Mouse (Mus musculus) heart, adult 2 months (tissue): ENCODE measurements at regions not wholly inside any gene's neighbourhood (a gene's known extent, or its start where the extent isn't known, plus 50 kb on each side); places are given as distances from the start of the nearest gene placed in this dataset.

Source experiments
- CTCF ChIP-seq: fragments of 200-600 bp; IDR thresholded peaks from 2 replicates; pipeline ENCODE4 v1.8.1; 2022; ENCODE audit warnings: antibody characterized with exemption, mild to moderate bottlenecking, moderate library complexity
- POLR2A ChIP-seq: fragments of 200-500 bp; IDR thresholded peaks from 2 replicates; pipeline ENCODE4 v1.6.1; 2011; ENCODE audit warnings: mild to moderate bottlenecking, low read depth, low read length, control low read depth; ENCODE audit not compliant: insufficient read depth

DNA sequence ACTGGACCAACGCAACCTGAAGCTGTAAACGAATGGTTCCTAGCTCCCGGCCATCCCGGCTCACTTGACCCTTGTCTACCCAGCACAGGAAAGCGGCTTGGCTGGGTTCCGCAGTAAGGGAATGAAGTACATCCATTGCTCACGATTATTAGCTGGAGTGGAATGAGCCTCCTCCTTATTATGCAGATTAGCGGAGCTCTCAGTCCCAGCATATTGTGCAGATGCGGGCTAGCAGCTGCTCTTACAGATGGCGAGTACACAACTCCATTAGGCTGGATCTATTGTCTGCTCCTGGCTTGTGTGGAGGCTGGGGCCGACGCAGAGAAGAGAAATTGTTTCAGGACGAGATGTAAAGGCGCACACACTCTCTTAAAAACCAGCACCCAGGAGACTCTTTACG is 152.5 kb downstream of the Lnpk start:
- TF ChIP-seq POLR2A (no peak), CTCF (no peak)
